Mouse (Mus musculus) liver, embryonic 13.5 days (tissue): ENCODE data around the gene Hoxd13. TPM values are rescaled to one million over a fixed set of nuclear protein-coding genes. Genes with fewer than 3 reads are reported as not detected.

Experiments
- ATAC-seq: fragments of 200-750 bp; cut with Nextera tagmentation; 2 replicates; pipeline ENCODE4 v1.8.0; 2017; ENCODE audit warnings: low read depth, mild to moderate bottlenecking, moderate number of reproducible peaks, moderate library complexity
- DNase-seq: peaks from one replicate; pipeline ENCODE4 v3.0.0; 2022
- H3K27ac ChIP-seq: fragments of 300-500 bp; sonication (generic); 2 replicates; pipeline ENCODE4 v1.5.1; 2015; ENCODE audit warnings: moderate library complexity, mild to moderate bottlenecking, inconsistent platforms
- H3K27me3 ChIP-seq: fragments of 300-500 bp; sonication (generic); 2 replicates; pipeline ENCODE4 v1.6.1; 2015; ENCODE audit warnings: mild to moderate bottlenecking, inconsistent platforms
- H3K36me3 ChIP-seq: fragments of 300-500 bp; sonication (generic); 2 replicates; pipeline ENCODE4 v1.6.1; 2015; ENCODE audit warnings: mild to moderate bottlenecking, inconsistent platforms
- H3K4me1 ChIP-seq: fragments of 300-500 bp; sonication (generic); replicated peaks from 2 replicates; pipeline ENCODE4 v1.6.1; 2015; ENCODE audit warnings: inconsistent platforms
- H3K4me2 ChIP-seq: fragments of 300-500 bp; sonication (generic); 2 replicates; pipeline ENCODE4 v1.6.1; 2015; ENCODE audit warnings: inconsistent platforms, mild to moderate bottlenecking, moderate library complexity
- H3K4me3 ChIP-seq: fragments of 300-500 bp; sonication (generic); replicated peaks from 2 replicates; pipeline ENCODE4 v1.5.1; 2015; ENCODE audit warnings: mild to moderate bottlenecking, inconsistent platforms
- H3K9ac ChIP-seq: fragments of 300-500 bp; sonication (generic); 2 replicates; pipeline ENCODE4 v1.6.1; 2015; ENCODE audit warnings: mild to moderate bottlenecking, inconsistent platforms
- H3K9me3 ChIP-seq: fragments of 300-500 bp; sonication (generic); replicated peaks from 2 replicates; pipeline ENCODE4 v1.6.1; 2016; ENCODE audit warnings: inconsistent platforms
- WGBS: fragments of 180-500 bp; shearing (Covaris S2); methylation state at CpG from one replicate; pipeline ENCODE4 v1.1.7; 2015; ENCODE audit not compliant: insufficient replicate concordance; 5-methylcytosine and 5-hydroxymethylcytosine counted together
- polyA plus RNA-seq: library from polyadenylated mRNA; unstranded; fragments of >200 nt; fragmentation: Nextera tagmentation; extraction: Ambion mirVana; gene quantifications from 2 replicates; pipeline ENCODE4 v1.2.1, GENCODE M21; 2015

The Hoxd13 gene
- polyA plus RNA-seq, 1 experiment from 2014 or later, result not detected

DNA sequence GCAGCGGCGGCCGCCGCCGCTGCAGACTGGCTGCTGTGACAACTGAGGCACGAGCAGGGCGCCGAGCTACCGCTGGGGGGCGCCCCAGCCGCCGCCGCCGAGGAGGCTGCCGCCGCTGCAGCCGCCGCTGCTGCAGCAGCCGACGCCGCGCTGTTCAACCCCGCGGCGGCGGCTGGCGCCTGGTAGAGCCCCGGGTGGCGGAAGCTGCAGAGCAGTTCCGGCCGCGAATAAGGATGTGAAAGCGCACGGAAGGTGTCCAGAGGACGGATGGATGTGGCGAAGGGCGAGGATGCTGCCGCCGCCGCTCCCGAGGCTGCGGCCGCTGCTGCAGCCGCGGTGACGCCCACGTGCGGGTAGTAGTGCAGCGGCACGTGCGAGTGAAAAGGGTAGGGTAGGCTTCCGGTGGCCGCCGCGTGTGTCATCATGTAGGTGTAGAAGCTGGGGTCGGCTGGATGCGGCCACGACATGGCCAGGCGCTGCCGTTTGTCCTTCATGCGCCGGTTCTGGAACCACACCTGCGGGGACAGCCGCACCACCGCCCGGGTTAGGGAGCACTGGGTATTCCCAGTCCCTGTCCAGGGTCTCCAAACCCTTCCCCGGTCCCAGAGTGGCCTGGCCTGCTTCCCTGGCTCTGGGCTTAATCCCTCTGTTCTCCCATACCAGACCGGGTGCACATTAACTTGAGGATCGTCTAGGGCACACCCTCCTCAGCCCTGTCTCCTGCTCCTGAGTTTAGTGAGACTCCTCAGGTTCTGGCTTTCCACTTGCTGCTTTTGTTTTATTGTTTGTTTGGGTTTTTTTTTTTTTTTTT, 12.1 kb upstream of the Hoxd13 start:
- ATAC-seq (no peak), DNase-seq (no peak)
- peaks cover 3% of the 10 kb centered on the region; the same call in 1 of the 2 replicates for H3K4me1 ChIP-seq
- no peak overlapping the region for H3K27ac ChIP-seq
- H3K9ac ChIP-seq, result no peak overlapping the region
- WGBS, result under 1% methylated on average over 59 of the region's 69 CpGs
- peak overlapping the region; percentile 53 for H3K4me2 ChIP-seq
- H3K4me3 ChIP-seq, result peak overlapping the region; percentile 44
- peaks cover 91% of the 10 kb centered on the region for H3K27me3 ChIP-seq
- H3K9me3 ChIP-seq, result no peaks in the 10 kb centered on the region
- H3K36me3 ChIP-seq, result no peaks in the 10 kb centered on the region

DNA sequence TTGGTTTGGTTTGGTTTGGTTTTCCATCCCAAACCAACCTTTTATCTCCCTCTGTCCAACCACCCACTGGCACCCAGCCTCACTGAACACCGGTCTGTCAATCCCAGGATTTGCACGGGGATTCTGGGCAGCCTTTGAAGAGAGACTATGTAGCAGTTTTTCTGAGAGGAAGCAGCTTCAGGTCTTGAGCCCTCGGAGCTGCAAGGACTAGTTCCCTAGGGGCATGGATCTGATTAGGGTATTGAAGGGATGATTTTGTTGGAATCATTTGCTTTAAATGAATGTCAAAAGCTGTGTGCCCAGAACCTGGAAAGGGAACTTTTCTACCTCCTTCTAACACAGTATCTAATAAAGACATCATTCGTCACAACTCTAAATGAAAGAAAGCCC, 11.5 kb upstream of the Hoxd13 start:
- WGBS, result 3% methylated on average over 4 of the region's 4 CpGs
- Histone ChIP-seq H3K4me1 (peaks cover 3% of the 10 kb centered on the region; the same call in 1 of the 2 replicates), H3K9ac (no peak overlapping the region), H3K27me3 (peaks cover 92% of the 10 kb centered on the region), H3K4me3 (no peak overlapping the region), H3K27ac (no peak overlapping the region), H3K9me3 (no peaks in the 10 kb centered on the region), H3K4me2 (no peak overlapping the region), H3K36me3 (no peaks in the 10 kb centered on the region)
- no peak for ATAC-seq
- DNase-seq, result no peak

DNA sequence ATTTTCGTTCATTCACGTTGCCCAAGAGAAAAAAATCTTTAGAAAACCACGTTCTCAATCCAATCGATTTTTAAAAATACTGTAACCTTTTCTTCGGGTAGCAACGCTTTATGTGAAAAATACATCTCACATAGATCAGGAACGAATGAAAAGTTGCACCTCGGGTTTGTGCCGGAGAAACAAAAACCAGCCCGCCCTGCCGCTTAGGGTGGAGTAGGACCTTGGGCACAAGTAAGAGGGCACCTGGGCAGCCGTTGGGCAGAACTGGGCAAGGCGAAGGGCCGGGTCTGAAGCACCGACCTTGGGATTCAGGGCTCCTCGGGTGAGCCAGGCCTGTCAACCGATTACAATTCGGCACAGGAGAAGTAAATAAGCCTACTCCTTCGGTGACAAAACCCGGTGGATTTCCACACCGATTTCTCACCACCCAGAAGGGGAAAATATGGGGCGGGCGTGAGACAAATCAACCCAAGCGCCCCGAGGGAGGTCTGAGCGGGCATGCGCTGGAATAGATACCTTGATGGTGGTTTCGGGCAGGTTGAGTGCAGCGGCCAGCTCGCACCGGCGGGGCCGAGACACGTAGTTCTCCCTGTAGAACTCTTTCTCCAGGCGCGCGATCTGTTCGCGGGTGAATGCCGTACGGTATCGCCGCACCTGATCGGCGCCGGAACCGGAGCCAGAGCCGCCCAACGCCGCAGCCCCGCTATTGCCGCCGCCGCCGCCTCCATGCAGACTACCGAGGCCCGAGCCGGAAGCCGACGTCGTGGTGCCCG, 10.7 kb upstream of the Hoxd13 start:
- H3K4me3 ChIP-seq, result no peak overlapping the region
- WGBS, result 3% methylated on average over 62 of the region's 62 CpGs

DNA sequence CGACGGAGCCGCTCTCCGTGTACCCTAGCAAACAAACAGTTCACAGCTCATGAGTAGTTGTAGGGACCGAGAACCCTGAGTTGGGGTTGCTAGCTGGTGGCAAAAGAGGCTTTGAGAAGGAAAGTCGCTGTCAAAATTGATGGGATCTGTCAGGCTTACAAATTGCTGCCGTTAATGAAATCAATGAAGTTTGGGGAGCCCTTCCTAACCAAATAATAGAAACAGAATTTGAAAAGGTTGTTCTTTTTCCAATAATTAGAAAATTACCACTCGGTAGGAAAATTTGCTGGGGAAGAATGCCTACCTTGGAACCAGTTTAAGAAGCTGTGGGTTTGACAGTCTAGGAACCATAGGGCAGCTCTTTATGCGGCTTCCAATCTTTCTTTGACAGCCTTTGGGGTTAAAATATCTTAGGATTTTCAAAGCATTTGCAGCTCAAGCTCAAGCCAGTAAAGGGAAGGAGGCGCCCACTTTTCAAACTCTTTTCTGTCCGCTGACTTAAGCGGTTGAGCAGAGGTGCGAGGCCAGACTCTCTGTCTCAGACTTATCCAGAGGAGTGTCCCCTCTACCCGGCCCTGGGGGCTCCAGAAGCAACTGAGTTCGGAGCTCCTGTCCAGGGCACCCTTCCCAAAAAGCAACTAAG, 10.0 kb upstream of the Hoxd13 start:
- no peaks in the 10 kb centered on the region for H3K36me3 ChIP-seq
- H3K27me3 ChIP-seq, result peaks cover 96% of the 10 kb centered on the region
- H3K4me3 ChIP-seq, result no peak overlapping the region
- no peak overlapping the region for H3K9ac ChIP-seq
- ATAC-seq (no peak), DNase-seq (no peak)
- peak overlapping the region; percentile 23; the same call in 1 of the 2 replicates for H3K4me2 ChIP-seq
- no peak overlapping the region for H3K27ac ChIP-seq
- no peaks in the 10 kb centered on the region for H3K9me3 ChIP-seq
- 1% methylated on average over 15 of the region's 15 CpGs for WGBS
- H3K4me1 ChIP-seq, result peaks cover 3% of the 10 kb centered on the region; the same call in 1 of the 2 replicates

More for the DNA sequence above, 10.7 kb upstream of the Hoxd13 start:
- no peaks in the 10 kb centered on the region for H3K36me3 ChIP-seq
- H3K4me1 ChIP-seq, result peaks cover 3% of the 10 kb centered on the region; the same call in 1 of the 2 replicates
- H3K27ac ChIP-seq, result no peak overlapping the region
- no peak for ATAC-seq
- peak overlapping the region; percentile 23; the same call in 1 of the 2 replicates for H3K4me2 ChIP-seq
- DNase-seq, result no peak
- H3K9me3 ChIP-seq, result no peaks in the 10 kb centered on the region
- H3K9ac ChIP-seq, result no peak overlapping the region
- H3K27me3 ChIP-seq, result peaks cover 92% of the 10 kb centered on the region

DNA sequence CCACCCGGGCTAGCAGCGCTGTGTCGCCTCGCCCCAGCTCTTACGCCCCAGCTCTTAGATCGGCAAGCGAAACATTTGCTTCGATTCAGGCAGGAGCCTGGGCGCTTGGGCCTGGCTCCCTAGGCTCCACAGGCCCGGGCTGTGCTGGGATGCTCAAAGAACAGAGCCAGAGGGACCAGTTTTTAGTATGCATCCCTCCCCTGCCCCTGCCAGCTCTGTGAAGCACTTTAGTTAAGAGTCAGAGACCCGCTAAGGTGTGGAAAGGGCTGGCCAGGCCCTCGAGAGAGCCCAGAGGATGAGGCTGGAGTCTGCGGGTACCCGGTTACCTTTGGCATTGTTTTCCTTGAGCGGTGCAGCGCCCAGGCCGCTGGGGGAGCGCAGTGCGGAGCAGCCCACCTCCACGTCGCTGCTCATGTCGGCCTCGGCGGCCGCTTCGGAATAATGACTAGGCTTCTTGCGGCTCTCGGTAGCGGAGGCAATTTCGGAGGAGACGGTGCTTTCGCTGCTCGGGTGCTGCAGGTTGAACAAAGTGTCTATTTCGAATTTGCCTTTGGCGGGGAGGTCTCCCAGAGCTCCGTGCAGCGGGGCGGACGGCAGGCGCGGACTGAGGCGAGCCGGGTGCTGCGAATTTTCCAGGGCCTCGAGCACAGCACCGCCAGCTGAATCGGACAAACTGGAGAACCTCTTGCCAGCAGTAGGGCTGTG, 9.3 kb upstream of the Hoxd13 start:
- ATAC-seq, result no peak
- H3K36me3 ChIP-seq, result no peaks in the 10 kb centered on the region
- peaks cover 100% of the 10 kb centered on the region for H3K27me3 ChIP-seq
- no peak overlapping the region for H3K9ac ChIP-seq
- H3K4me2 ChIP-seq, result no peak overlapping the region
- no peak overlapping the region for H3K4me3 ChIP-seq
- 2% methylated on average over 47 of the region's 47 CpGs for WGBS
- no peak overlapping the region for H3K27ac ChIP-seq
- H3K9me3 ChIP-seq, result no peaks in the 10 kb centered on the region
- DNase-seq, result no peak
- H3K4me1 ChIP-seq, result peaks cover 3% of the 10 kb centered on the region; the same call in 1 of the 2 replicates

DNA sequence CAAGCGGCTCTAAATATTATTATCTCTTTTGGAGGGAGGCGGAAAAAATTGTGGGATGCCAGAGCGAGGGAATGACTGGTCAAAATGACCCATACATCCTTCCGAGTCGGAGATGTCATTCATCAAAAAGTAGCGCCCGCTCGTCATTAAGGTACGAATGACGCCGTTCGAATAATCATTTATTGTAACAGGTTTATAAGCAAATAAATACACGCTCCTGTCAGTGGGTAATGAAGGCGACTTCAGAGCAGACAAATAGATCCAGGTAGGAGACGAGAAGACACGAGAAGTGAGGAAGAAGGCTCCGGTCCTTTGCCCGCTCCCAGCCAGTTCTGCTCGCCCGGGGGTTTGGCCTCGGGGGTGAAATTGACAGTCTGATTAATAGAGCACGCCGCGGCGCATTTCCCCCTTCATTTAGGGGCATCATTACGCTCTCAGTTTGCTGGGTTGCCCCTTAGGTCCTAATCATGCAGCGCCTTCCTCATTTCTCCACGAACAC, 8.6 kb upstream of the Hoxd13 start, which contains the start of gene Evx2:
Gene Evx2, minus strand, starts transcription at position 51 of the 499 bp plus-strand sequence.
- H3K9me3 ChIP-seq, result no peaks in the 10 kb centered on the region
- H3K4me2 ChIP-seq, result no peak within 1 kb of the TSS
- DNase-seq (no peak), ATAC-seq (no peak)
- peaks cover 100% of the 10 kb centered on the region for H3K27me3 ChIP-seq
- H3K27ac ChIP-seq, result no peak within 1 kb of the TSS
- H3K4me3 ChIP-seq, result no peak within 1 kb of the TSS
- WGBS, result 2% methylated on average over 28 of the region's 28 CpGs
- H3K36me3 ChIP-seq, result no peaks in the 10 kb centered on the region
- H3K4me1 ChIP-seq, result peaks cover 3% of the 10 kb centered on the region; the same call in 1 of the 2 replicates
- no peak within 1 kb of the TSS for H3K9ac ChIP-seq

DNA sequence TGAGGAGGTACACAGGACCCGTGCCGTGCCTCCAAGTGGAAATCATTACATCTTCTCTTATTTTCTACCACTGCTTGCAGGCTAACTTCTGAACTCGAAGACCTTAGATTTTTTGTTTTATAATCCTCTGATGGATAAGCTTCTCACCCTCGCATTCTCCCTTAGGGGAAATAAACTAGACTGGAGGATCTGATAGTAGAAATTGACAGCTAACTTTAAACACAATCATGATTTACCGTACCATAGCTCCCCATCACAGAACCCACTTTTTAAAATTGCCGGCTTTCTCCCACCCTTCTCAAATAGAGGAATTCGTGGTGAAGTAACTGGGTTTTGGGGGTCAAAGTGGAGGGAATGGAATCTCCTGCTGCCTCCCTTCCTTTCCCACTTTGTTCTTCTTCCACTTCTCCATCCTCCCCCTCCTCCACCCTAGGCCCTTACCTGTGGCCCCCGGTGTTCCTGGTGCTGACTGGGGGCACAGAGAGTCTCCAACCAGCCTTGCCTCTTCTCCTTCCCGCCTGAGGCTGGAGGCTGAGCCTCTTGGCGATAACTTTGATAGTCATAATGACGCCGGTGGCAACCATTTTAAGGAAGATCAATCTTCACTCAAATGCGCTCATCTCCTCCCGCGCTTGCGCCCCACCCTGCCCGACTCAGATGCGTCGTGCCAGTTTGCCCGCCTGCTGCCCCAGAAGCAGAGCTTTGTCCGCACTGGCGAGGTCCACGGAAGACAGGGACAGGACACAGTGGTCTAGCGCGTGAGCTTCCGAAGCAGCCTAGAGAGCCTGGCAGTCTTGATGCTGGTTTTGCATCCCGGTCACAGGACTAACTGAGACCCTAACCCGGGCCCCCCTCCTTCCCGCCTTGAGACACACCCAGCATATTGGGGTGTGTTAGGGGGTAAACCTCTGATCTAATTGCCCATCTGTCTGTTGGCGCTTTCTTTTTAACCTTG, 7.4 kb upstream of the Hoxd13 start:
- Histone ChIP-seq H3K4me1 (no peaks in the 10 kb centered on the region; the same call in 1 of the 2 replicates), H3K9me3 (no peaks in the 10 kb centered on the region), H3K4me3 (no peak overlapping the region), H3K27ac (no peak overlapping the region), H3K4me2 (no peak overlapping the region), H3K27me3 (peaks cover 99% of the 10 kb centered on the region), H3K36me3 (no peaks in the 10 kb centered on the region), H3K9ac (no peak overlapping the region)
- ATAC-seq (no peak), DNase-seq (no peak)
- WGBS, result 5% methylated on average over 30 of the region's 30 CpGs

DNA sequence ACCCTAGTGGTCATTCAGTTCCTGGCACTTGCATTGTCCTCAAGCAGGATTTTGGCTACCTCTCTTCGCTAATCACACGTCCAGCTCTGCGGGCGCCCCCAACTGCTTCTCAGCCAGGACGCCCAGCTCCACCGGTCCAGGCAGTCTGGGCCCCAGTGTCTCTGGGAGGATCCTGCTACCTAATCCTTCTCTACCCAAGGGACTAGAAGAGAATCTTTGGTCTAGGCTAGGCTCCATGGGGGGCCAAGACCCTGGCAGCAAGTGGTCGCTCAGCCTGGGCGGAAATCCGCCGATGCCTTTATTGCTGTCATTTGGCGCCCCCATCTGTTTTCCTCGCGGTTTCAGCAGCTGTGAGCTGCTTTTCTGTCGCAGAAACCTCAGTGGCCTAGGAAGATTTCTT, 6.4 kb upstream of the Hoxd13 start:
- Histone ChIP-seq H3K4me2 (no peak overlapping the region), H3K4me3 (no peak overlapping the region), H3K9me3 (no peaks in the 10 kb centered on the region), H3K4me1 (no peaks in the 10 kb centered on the region; the same call in 1 of the 2 replicates), H3K9ac (no peak overlapping the region), H3K36me3 (no peaks in the 10 kb centered on the region), H3K27me3 (peaks cover 99% of the 10 kb centered on the region), H3K27ac (no peak overlapping the region)
- DNase-seq (no peak), ATAC-seq (no peak)
- 2% methylated on average over 14 of the region's 14 CpGs for WGBS

DNA sequence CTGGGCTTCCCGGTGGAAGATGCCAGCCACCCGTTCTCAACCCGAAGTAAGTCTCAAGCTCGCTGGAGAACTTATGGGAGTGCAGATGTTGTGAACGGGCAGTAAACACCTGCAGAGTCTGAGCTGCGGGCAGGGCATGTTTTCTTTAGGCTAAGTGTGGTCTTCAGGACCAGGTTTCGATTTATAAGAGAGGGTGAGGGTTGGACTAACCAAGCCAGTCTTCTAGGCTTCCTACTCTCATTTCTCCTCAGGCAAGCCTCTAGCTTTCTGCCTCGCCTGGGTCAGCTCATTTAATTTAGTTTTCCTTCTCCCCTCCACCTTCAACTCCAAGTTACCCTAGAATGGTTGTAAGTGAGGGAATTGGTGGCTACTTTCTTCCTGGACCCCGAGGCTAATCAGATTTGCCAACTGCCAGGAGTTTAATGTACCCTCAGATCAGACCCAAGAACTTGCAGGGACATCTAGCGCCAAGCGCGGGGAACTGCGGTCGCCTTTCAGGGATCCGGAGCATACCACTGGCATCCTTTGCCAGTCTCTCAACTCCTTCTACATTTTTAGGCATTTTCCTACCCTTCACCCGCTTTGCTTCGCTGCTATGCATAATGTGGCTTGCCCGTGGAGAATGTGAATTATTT, 4.7 kb upstream of the Hoxd13 start:
- H3K27me3 ChIP-seq, result peaks cover 99% of the 10 kb centered on the region
- no peak overlapping the region for H3K9ac ChIP-seq
- no peak overlapping the region for H3K4me3 ChIP-seq
- no peak overlapping the region for H3K27ac ChIP-seq
- H3K36me3 ChIP-seq, result no peaks in the 10 kb centered on the region
- no peak for DNase-seq
- H3K9me3 ChIP-seq, result no peaks in the 10 kb centered on the region
- H3K4me2 ChIP-seq, result no peak overlapping the region
- no peak for ATAC-seq
- WGBS, result 4% methylated on average over 18 of the region's 18 CpGs
- peaks cover 7% of the 10 kb centered on the region; the same call in 1 of the 2 replicates for H3K4me1 ChIP-seq
